Comparison of ENCODE assay signal across 8 mouse cellular contexts in the genomic region with DNA sequence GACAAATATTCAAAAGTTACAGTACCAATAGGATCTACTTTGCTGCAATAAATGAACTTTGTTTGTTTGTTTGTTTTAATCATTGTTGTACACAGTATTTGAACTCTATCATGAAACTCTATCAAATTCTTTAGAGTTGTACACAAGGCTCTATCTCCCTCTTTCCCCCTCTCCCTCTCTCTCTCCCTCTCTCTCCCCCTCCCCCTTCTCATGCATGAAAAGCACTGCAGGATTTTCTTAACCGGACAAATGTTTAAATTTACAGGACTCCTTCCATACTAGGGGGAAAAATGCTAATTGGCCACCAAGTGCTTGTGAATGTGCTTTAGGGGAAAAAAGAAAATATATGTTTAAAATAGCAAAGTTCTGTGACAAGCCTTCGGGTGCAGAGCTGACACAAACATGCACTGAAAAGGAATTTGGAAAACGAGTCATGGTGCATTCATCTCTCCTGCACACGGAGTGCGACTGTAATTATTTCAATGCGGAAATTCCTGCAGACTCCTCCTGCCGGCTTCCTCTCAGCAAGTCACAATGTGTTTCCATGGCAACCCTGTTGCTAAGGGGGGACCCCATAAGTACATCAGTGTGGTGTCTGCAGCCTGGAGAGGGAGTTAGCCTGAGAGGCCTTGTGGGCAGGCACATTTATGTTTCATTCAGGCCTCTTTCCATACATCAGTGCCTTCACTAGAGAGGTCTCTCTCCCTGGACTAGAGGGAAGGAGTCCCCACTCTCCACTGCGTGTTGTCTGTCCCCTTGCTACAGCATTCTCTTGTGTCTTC. TPM values are rescaled to one million over a fixed set of nuclear protein-coding genes. Genes with fewer than 3 reads are reported as not detected.
A peak's percentile ranks its signal among the peaks of the same experiment; 100 is the strongest.
DNase-seq lines count a peak whose midpoint lies in the region; ATAC-seq lines count a peak whose summit lies in the region.

No protein-coding gene starts in this region.

- no peak overlapping the region for H3K4me2 ChIP-seq in heart, embryonic 11.5 days
- peak overlapping the region; percentile 35; the same call in 1 of the 2 replicates for H3K4me2 ChIP-seq in forebrain, embryonic 11.5 days (ENCODE audit: low read depth, low read length, severe bottlenecking)
- peak overlapping the region; percentile 45 for H3K4me2 ChIP-seq in neural tube, embryonic 15.5 days

- ATAC-seq in heart, embryonic 11.5 days (replicated peaks; ENCODE audit: insufficient number of reproducible peaks, low FRiP score, low TSS enrichment), result 0 out of 2 replicates have a peak, but pooled peaks have one; percentile 10
- peak; percentile 95 for ATAC-seq in forebrain, embryonic 11.5 days (replicated peaks; ENCODE audit: low FRiP score)
- peak; percentile 97 for ATAC-seq in neural tube, embryonic 15.5 days (ENCODE audit: low FRiP score)
- no peak for ATAC-seq in megakaryocyte progenitor cell, adult 5-6 weeks (replicated peaks; ENCODE audit: poor library complexity)

- peak overlapping the region; percentile 5; the same call in 1 of the 2 replicates for H3K27ac ChIP-seq in heart, embryonic 11.5 days (ENCODE audit: low read depth, low read length)
- peak overlapping the region; percentile 55 for H3K27ac ChIP-seq in forebrain, embryonic 11.5 days (ENCODE audit: low read depth, low read length)
- peak overlapping the region; percentile 79 for H3K27ac ChIP-seq in neural tube, embryonic 15.5 days (replicated peaks)

- H3K9me3 ChIP-seq in heart, embryonic 11.5 days (replicated peaks; ENCODE audit: control insufficient read depth, low read length), result no peaks in the 10 kb centered on the region
- H3K9me3 ChIP-seq in forebrain, embryonic 11.5 days (ENCODE audit: control insufficient read depth, low read length), result no peaks in the 10 kb centered on the region; the same call in 1 of the 2 replicates
- no peaks in the 10 kb centered on the region for H3K9me3 ChIP-seq in neural tube, embryonic 15.5 days (replicated peaks)

- H3K9ac ChIP-seq in heart, embryonic 11.5 days (ENCODE audit: low read depth, low read length), result no peak overlapping the region
- H3K9ac ChIP-seq in forebrain, embryonic 11.5 days (ENCODE audit: low read length), result no peak overlapping the region
- H3K9ac ChIP-seq in neural tube, embryonic 15.5 days (replicated peaks), result no peak overlapping the region

- no peaks in the 10 kb centered on the region for H3K4me1 ChIP-seq in heart, embryonic 11.5 days (ENCODE audit: control insufficient read depth, insufficient read depth, low read length)
- H3K4me1 ChIP-seq in forebrain, embryonic 11.5 days (replicated peaks; ENCODE audit: control insufficient read depth, insufficient read depth, low read length), result peaks cover 6% of the 10 kb centered on the region
- peaks cover 25% of the 10 kb centered on the region for H3K4me1 ChIP-seq in neural tube, embryonic 15.5 days

- no peaks in the 10 kb centered on the region for H3K36me3 ChIP-seq in heart, embryonic 11.5 days (ENCODE audit: control insufficient read depth, insufficient read depth, low read length)
- H3K36me3 ChIP-seq in forebrain, embryonic 11.5 days (ENCODE audit: control insufficient read depth, insufficient read depth, low read length), result no peaks in the 10 kb centered on the region
- no peaks in the 10 kb centered on the region for H3K36me3 ChIP-seq in neural tube, embryonic 15.5 days

- no peak for DNase-seq in heart, postnatal 4 days
- peak; percentile 81 for DNase-seq in forebrain, embryonic 11.5 days (ENCODE audit: low spot score)
- peak; percentile 68 to 81 for DNase-seq in left cerebral cortex, postnatal 14 days (ENCODE audit: low spot score in 2 of 2)
- no peak for DNase-seq in gastrocnemius, postnatal 25 days
- no peak for DNase-seq in urinary bladder, postnatal 36 days (ENCODE audit: low spot score in 2 of 2)

- WGBS in heart, embryonic 11.5 days (ENCODE audit: insufficient replicate concordance), result 23% methylated on average over 8 of the region's 8 CpGs
- 4% methylated on average over 8 of the region's 8 CpGs for WGBS in forebrain, embryonic 11.5 days
- WGBS in neural tube, embryonic 15.5 days, result 2% methylated on average over 8 of the region's 8 CpGs

- intact Hi-C loops in left cerebral cortex, postnatal 14 days (cut with DNase I), result no loop called here

- no peak overlapping the region for H3K4me3 ChIP-seq in heart, embryonic 11.5 days (ENCODE audit: low read depth, low read length)
- no peak overlapping the region for H3K4me3 ChIP-seq in forebrain, embryonic 11.5 days (ENCODE audit: low read depth, low read length)
- H3K4me3 ChIP-seq in neural tube, embryonic 15.5 days (replicated peaks), result peak overlapping the region; percentile 19; the same call in 1 of the 2 replicates

- H3K27me3 ChIP-seq in heart, embryonic 11.5 days (ENCODE audit: control insufficient read depth, insufficient read depth, low read length), result no peaks in the 10 kb centered on the region
- no peaks in the 10 kb centered on the region for H3K27me3 ChIP-seq in forebrain, embryonic 11.5 days (ENCODE audit: control insufficient read depth, insufficient read depth, low read length)
- H3K27me3 ChIP-seq in neural tube, embryonic 15.5 days (replicated peaks), result 0 out of 2 replicates have a peak, but pooled peaks cover 3% of the 10 kb centered on the region

RNA-seq across cellular contexts. Expression of gene Shc3, which starts 11.2 kb away (rescaled TPM):
- 0.21 and 0.31 TPM in 2 replicates for polyA plus RNA-seq in heart, embryonic 11.5 days (2014; fragmentation: Nextera tagmentation; extraction: Ambion mirVana)
- 1 to 10 TPM; 3.9 to 4.0 TPM for total RNA-seq in heart, postnatal 4 days (2021)
- 8.3 and 10.7 TPM in 2 replicates for polyA plus RNA-seq in forebrain, embryonic 11.5 days (2014; fragmentation: Nextera tagmentation; extraction: Ambion mirVana)
- total RNA-seq in left cerebral cortex, postnatal 14 days (2021), result 100 to 1,000 TPM; 218 to 226 TPM
- 7.0 and 7.5 TPM in 2 replicates for polyA plus RNA-seq in neural tube, embryonic 15.5 days (2015; fragmentation: Nextera tagmentation; extraction: Ambion mirVana)
- 1 to 10 TPM in 1 of 2 experiments, under 1 TPM in 1; 0.90 to 1.2 TPM for total RNA-seq in gastrocnemius, postnatal 25 days (2021)
- total RNA-seq in megakaryocyte progenitor cell, adult 5-6 weeks (2015), result not detected in 2 replicates
- not detected in 2 replicates for total RNA-seq in megakaryocyte progenitor cell, adult 5-6 weeks (2017)

Comparison
In these comparisons a context has a peak if more than half of its experiments do, and no peak if none do; other contexts are left out.
1. H3K27ac ChIP-seq: peak in every context shown above with its lines; median percentile 79 in neural tube, embryonic 15.5 days; 55 in forebrain, embryonic 11.5 days; 5 in heart, embryonic 11.5 days.
2. DNase-seq: peak in forebrain, embryonic 11.5 days (single experiment) and left cerebral cortex, postnatal 14 days (2 of 2); none in heart, postnatal 4 days (single experiment), gastrocnemius, postnatal 25 days (single experiment) and urinary bladder, postnatal 36 days (0 of 2).
3. RNA of gene Shc3, which starts 11.2 kb away (total RNA-seq): 218 to 226 TPM in left cerebral cortex, postnatal 14 days; 3.9 to 4.0 TPM in heart, postnatal 4 days, 0.90 to 1.2 TPM in gastrocnemius, postnatal 25 days and not detected in megakaryocyte progenitor cell, adult 5-6 weeks; every median in the first group is over 10 times any median in the second.